Mouse (Mus musculus) lung, adult 2 months (tissue): ENCODE data around the gene Aldh3b3. TPM values are rescaled to one million over a fixed set of nuclear protein-coding genes. Genes with fewer than 3 reads are reported as not detected.

Experiments
- DNase-seq: peaks from one replicate; pipeline ENCODE4 v3.0.0; 2022
- H3K4me1 ChIP-seq: fragments of 200-500 bp; 2 replicates; pipeline ENCODE4 v1.6.1; 2011; ENCODE audit warnings: low read length; ENCODE audit not compliant: control insufficient read depth, insufficient read depth
- H3K4me3 ChIP-seq: fragments of 200-500 bp; replicated peaks from 2 replicates; pipeline ENCODE3; 2011; ENCODE audit warnings: low read depth, mild to moderate bottlenecking, control low read depth, low read length; ENCODE audit errors: extremely low read depth
- CTCF ChIP-seq: fragments of 200-500 bp; IDR thresholded peaks from 2 replicates; pipeline ENCODE4 v1.5.1; 2011; ENCODE audit warnings: mild to moderate bottlenecking, low read length, control low read depth; ENCODE audit not compliant: insufficient read depth
- POLR2A ChIP-seq: fragments of 200-500 bp; IDR thresholded peaks from 2 replicates; pipeline ENCODE4 v1.6.1; 2011; ENCODE audit warnings: low read depth, mild to moderate bottlenecking, control low read depth, low read length, borderline replicate concordance; ENCODE audit errors: extremely low read depth
- WGBS: fragments of 180-500 bp; shearing (Covaris S2); methylation state at CpG from one replicate; pipeline ENCODE4 v1.1.7; 2018; 5-methylcytosine and 5-hydroxymethylcytosine counted together
- polyA plus RNA-seq: library from polyadenylated mRNA; depleted of rRNA; stranded (reverse); fragments of >200 nt; gene quantifications from 2 replicates; pipeline ENCODE4 v1.2.3, GENCODE M21; 2012

The Aldh3b3 gene
- polyA plus RNA-seq, 1 experiment, result 0.21 TPM

DNA sequence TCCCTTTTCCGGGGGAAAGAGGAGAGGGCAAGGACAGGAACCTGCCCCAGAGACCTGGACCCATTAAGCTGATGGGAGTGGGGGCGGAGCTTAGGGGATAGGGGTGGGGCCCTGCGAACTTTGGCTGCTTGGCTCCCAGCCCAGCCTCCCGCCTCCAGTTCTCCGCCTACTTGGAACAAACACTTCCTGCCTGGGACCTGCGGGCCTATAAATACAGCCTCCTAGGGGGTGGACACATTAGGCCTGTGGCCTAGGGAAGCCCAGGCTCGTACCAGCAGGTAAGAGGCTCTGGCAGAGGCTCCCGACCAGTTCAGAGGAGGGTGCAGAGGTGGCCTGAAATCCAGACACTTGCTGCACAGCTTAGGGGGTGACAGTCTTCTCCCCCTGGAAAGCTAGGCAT is 27.9 kb downstream of the Aldh3b3 start, which contains the start of gene Acy3:
Gene Acy3, plus strand, starts transcription at position 237 of the 400 bp plus-strand sequence.
- TF ChIP-seq CTCF (no peak), POLR2A (peak; percentile 97)
- peaks cover 6% of the 10 kb centered on the region for H3K4me1 ChIP-seq
- 6% methylated on average over 8 of the region's 8 CpGs for WGBS
- peak; percentile 75 for DNase-seq
- peak within 1 kb of the TSS; percentile 7 for H3K4me3 ChIP-seq

GRCm38 (mm10) chr19:3988066-3988465 is 29.6 kb downstream of the Aldh3b3 start:
- no peak for DNase-seq
- H3K4me1 ChIP-seq, result peaks cover 6% of the 10 kb centered on the region
- no peak overlapping the region for H3K4me3 ChIP-seq
- TF ChIP-seq CTCF (no peak), POLR2A (no peak)
- WGBS, result 86% methylated on average over 14 of the region's 14 CpGs

GRCm38 (mm10) chr19:3988750-3989149 is 30.3 kb downstream of the Aldh3b3 start:
- H3K4me1 ChIP-seq, result peaks cover 6% of the 10 kb centered on the region
- H3K4me3 ChIP-seq, result no peak overlapping the region
- WGBS, result 90% methylated on average over 4 of the region's 4 CpGs
- TF ChIP-seq POLR2A (no peak), CTCF (no peak)
- DNase-seq, result no peak

DNA sequence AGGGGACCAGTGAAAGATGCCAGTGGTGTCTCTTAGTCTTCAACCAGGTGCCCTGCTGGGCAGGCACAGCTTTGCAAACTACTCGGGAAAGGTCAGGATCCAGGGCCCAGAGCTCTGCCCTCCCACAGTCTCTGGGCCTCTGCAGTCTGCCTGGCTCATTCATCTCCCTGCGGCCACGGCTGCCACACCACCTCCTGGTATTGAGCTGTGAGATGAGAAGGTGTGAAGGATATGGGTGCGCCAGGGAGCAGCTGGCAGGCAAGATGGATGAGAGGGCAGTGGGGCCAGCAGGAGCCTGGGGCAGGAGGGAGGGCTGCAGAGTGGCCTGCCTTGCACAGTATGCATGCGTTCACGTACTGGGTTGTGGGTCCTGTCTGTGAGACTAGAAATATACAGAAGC is 32.4 kb downstream of the Aldh3b3 start:
- peaks cover 3% of the 10 kb centered on the region for H3K4me1 ChIP-seq
- H3K4me3 ChIP-seq, result no peak overlapping the region
- no peak for TF ChIP-seq CTCF
- no peak for TF ChIP-seq POLR2A
- 67% methylated on average over 6 of the region's 6 CpGs for WGBS
- no peak for DNase-seq

- no peak for DNase-seq
- Histone ChIP-seq H3K4me3 (no peak overlapping the region), H3K4me1 (peaks cover 2% of the 10 kb centered on the region)
- 95% methylated on average over 3 of the region's 3 CpGs for WGBS
- TF ChIP-seq POLR2A, result no peak
- TF ChIP-seq CTCF, result no peak
Observed at GRCm38 (mm10) chr19:3991562-3991961, 33.1 kb downstream of the Aldh3b3 start.

- no peak for DNase-seq
- H3K4me1 ChIP-seq, result no peaks in the 10 kb centered on the region; the same call in 1 of the 2 replicates
- no peak overlapping the region for H3K4me3 ChIP-seq
- 86% methylated on average over 3 of the region's 3 CpGs for WGBS
- no peak for TF ChIP-seq CTCF
- TF ChIP-seq POLR2A, result no peak
Observed at GRCm38 (mm10) chr19:3991966-3992365, 33.5 kb downstream of the Aldh3b3 start.

- 55% methylated on average over 5 of the region's 5 CpGs for WGBS
Observed at GRCm38 (mm10) chr19:3992416-3992815, 34.0 kb downstream of the Aldh3b3 start, which contains the start of gene Tbx10. Gene Tbx10, plus strand, starts transcription at chr19:3992752.

GRCm38 (mm10) chr19:3994932-3995331 is 36.5 kb downstream of the Aldh3b3 start:
- H3K4me1 ChIP-seq, result no peaks in the 10 kb centered on the region; the same call in 1 of the 2 replicates
- no peak overlapping the region for H3K4me3 ChIP-seq
- TF ChIP-seq POLR2A (no peak), CTCF (no peak)
- 50% methylated on average over 6 of the region's 6 CpGs for WGBS
- DNase-seq, result no peak

More at GRCm38 (mm10) chr19:3992416-3992815, 34.0 kb downstream of the Aldh3b3 start, which contains the start of gene Tbx10:
- Histone ChIP-seq H3K4me3 (no peak within 1 kb of the TSS), H3K4me1 (no peaks in the 10 kb centered on the region; the same call in 1 of the 2 replicates)
- TF ChIP-seq POLR2A (no peak), CTCF (no peak)
- DNase-seq, result no peak

DNA sequence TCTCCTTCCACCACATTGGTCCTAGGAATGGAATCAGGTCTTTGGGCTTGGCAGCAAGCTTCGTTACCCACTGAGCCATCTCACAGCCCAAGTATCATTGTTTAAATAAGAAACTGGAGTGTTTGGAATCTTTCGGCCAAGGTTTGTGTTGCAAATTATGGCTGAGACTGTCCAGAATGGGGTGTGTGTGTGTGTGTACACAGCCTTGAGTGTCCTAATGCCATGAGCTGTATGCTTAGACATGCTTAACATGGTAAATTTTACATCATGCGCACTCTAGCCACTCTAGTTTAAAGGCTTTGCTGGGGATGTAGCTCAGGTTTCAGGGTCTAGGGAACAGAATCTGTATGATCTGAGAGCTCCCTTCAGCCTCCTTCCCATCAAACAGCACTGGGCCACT is 37.1 kb downstream of the Aldh3b3 start:
- no peak for TF ChIP-seq POLR2A
- no peak for TF ChIP-seq CTCF
- DNase-seq, result no peak
- no peaks in the 10 kb centered on the region; the same call in 1 of the 2 replicates for H3K4me1 ChIP-seq
- WGBS, result 71% methylated on average over 3 of the region's 3 CpGs
- no peak overlapping the region for H3K4me3 ChIP-seq

GRCm38 (mm10) chr19:3996106-3996505 is 37.7 kb downstream of the Aldh3b3 start:
- Histone ChIP-seq H3K4me1 (peaks cover 4% of the 10 kb centered on the region), H3K4me3 (no peak overlapping the region)
- TF ChIP-seq CTCF (no peak), POLR2A (no peak)
- WGBS, result 58% methylated on average over 7 of the region's 7 CpGs
- DNase-seq, result no peak
